Mouse (Mus musculus) frontal cortex, postnatal 25 days (tissue): Measurements from ENCODE around the gene Mamdc4.

Experiments used
- DNase-seq, 2 experiments: peaks; one replicate each; pipeline ENCODE4 v3.0.0; 2022; ENCODE audit warnings: low spot score in 2 of 2

Gene Mamdc4

GRCm38 (mm10) chr2:25582466-25583119, 7.9 kb upstream of the Mamdc4 start:
- DNase-seq, result peak; percentile 71 to 84

- DNase-seq, result no peak
Measured at GRCm38 (mm10) chr2:25581901-25582301, 7.3 kb upstream of the Mamdc4 start.

- DNase-seq, result peak; percentile 62 to 68
Measured at GRCm38 (mm10) chr2:25581294-25581864, 6.7 kb upstream of the Mamdc4 start, which contains the start of gene Ajm1. Gene Ajm1 (minus strand): TSS chr2:25581757.

GRCm38 (mm10) chr2:25580621-25581101, 6.0 kb upstream of the Mamdc4 start:
- DNase-seq, result peak in 1 of 2 experiments; percentile 27

GRCm38 (mm10) chr2:25579737-25580460, 5.3 kb upstream of the Mamdc4 start:
- peak in 1 of 2 experiments; percentile 26 for DNase-seq

- no peak for DNase-seq
Measured at GRCm38 (mm10) chr2:25578796-25579736, 4.4 kb upstream of the Mamdc4 start.

- no peak for DNase-seq
Measured at GRCm38 (mm10) chr2:25577951-25578795, 3.5 kb upstream of the Mamdc4 start.

GRCm38 (mm10) chr2:25576965-25577891, 2.6 kb upstream of the Mamdc4 start:
- DNase-seq, result peak in 1 of 2 experiments; percentile 17

- DNase-seq, result peak in 1 of 2 experiments; percentile 22
Measured at GRCm38 (mm10) chr2:25576028-25576850, 1.6 kb upstream of the Mamdc4 start.

GRCm38 (mm10) chr2:25575432-25576027, 885 bp upstream of the Mamdc4 start:
- no peak for DNase-seq

- DNase-seq, result no peak
Measured at GRCm38 (mm10) chr2:25574136-25574535, 509 bp downstream of the Mamdc4 start.

- no peak for DNase-seq
Measured at GRCm38 (mm10) chr2:25573068-25573467, 1.6 kb downstream of the Mamdc4 start.

GRCm38 (mm10) chr2:25571221-25571620, 3.4 kb downstream of the Mamdc4 start:
- no peak for DNase-seq

GRCm38 (mm10) chr2:25569323-25569722, 5.3 kb downstream of the Mamdc4 start:
- no peak for DNase-seq

GRCm38 (mm10) chr2:25568473-25569019, 6.1 kb downstream of the Mamdc4 start:
- no peak for DNase-seq

- no peak for DNase-seq
Measured at GRCm38 (mm10) chr2:25566558-25566957, 8.1 kb downstream of the Mamdc4 start.

GRCm38 (mm10) chr2:25565741-25566140, 8.9 kb downstream of the Mamdc4 start:
- DNase-seq, result no peak

GRCm38 (mm10) chr2:25561946-25562345, 12.7 kb downstream of the Mamdc4 start:
- no peak for DNase-seq
